Mouse (Mus musculus) liver, embryonic 12.5 days (tissue): Measurements from ENCODE around the gene Wfdc21. TPM values are rescaled to one million over a fixed set of nuclear protein-coding genes. Genes with fewer than 3 reads are reported as not detected.

ENCODE experiments used
- ATAC-seq: fragments of 200-750 bp; cut with Nextera tagmentation; 2 replicates; pipeline ENCODE4 v1.8.0; 2017; ENCODE audit warnings: moderate number of reproducible peaks, mild to moderate bottlenecking, moderate library complexity
- H3K27ac ChIP-seq: fragments of 300-500 bp; sonication (generic); 2 replicates; pipeline ENCODE4 v1.5.1; 2016; ENCODE audit warnings: mild to moderate bottlenecking
- H3K27me3 ChIP-seq: fragments of 300-500 bp; sonication (generic); replicated peaks from 2 replicates; pipeline ENCODE4 v1.6.1; 2016; ENCODE audit warnings: mild to moderate bottlenecking, moderate library complexity
- H3K36me3 ChIP-seq: fragments of 300-500 bp; sonication (generic); 2 replicates; pipeline ENCODE4 v1.6.1; 2016; ENCODE audit warnings: mild to moderate bottlenecking, moderate library complexity
- H3K4me1 ChIP-seq: fragments of 300-500 bp; sonication (generic); 2 replicates; pipeline ENCODE4 v1.6.1; 2016
- H3K4me2 ChIP-seq: fragments of 300-500 bp; sonication (generic); 2 replicates; pipeline ENCODE4 v1.6.1; 2016; ENCODE audit warnings: mild to moderate bottlenecking, moderate library complexity
- H3K4me3 ChIP-seq: fragments of 300-500 bp; sonication (generic); 2 replicates; pipeline ENCODE4 v1.5.1; 2016; ENCODE audit warnings: mild to moderate bottlenecking, moderate library complexity
- H3K9ac ChIP-seq: fragments of 300-500 bp; sonication (generic); 2 replicates; pipeline ENCODE4 v1.6.1; 2016; ENCODE audit warnings: mild to moderate bottlenecking, moderate library complexity
- H3K9me3 ChIP-seq: fragments of 300-500 bp; sonication (generic); replicated peaks from 2 replicates; pipeline ENCODE4 v1.6.1; 2016; ENCODE audit warnings: mild to moderate bottlenecking, moderate library complexity
- WGBS: fragments of 180-500 bp; shearing (Covaris S2); methylation state at CpG from one replicate; pipeline ENCODE4 v1.1.7; 2016; ENCODE audit not compliant: insufficient replicate concordance; 5-methylcytosine and 5-hydroxymethylcytosine counted together
- polyA plus RNA-seq: library from polyadenylated mRNA; unstranded; fragments of >200 nt; fragmentation: Nextera tagmentation; extraction: Ambion mirVana; gene quantifications from 2 replicates; pipeline ENCODE4 v1.2.1, GENCODE M21; 2016

Gene Wfdc21
- polyA plus RNA-seq, 1 experiment from 2014 or later = 4.1 TPM

DNA sequence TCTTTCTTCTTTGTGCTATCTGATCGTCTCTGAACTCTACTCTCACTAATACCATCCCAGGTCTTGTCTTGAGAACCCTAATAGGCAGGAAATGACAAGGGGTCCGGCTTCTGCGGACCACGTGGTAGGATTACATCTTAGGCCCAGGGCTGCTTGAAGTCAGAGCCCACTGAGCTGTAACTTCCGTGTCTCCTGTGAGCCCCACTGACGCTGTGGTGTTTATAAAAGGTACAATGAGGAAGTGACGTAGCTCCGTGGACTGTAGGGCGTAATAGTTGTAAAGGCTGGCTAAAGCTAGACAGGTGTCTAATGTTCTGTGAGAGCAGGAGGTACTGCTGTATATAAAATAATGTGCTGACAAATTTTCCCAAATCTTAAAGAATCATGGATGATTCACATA lies 20.6 kb downstream of the Wfdc21 start:
- H3K27ac ChIP-seq = no peak overlapping the region
- H3K36me3 ChIP-seq = peaks cover 97% of the 10 kb centered on the region
- no peaks in the 10 kb centered on the region for H3K9me3 ChIP-seq
- H3K27me3 ChIP-seq = no peaks in the 10 kb centered on the region
- no peak for ATAC-seq
- 83% methylated on average over 9 of the region's 9 CpGs for WGBS
- no peak overlapping the region for H3K9ac ChIP-seq
- no peaks in the 10 kb centered on the region for H3K4me1 ChIP-seq
- no peak overlapping the region for H3K4me2 ChIP-seq
- no peak overlapping the region for H3K4me3 ChIP-seq

DNA sequence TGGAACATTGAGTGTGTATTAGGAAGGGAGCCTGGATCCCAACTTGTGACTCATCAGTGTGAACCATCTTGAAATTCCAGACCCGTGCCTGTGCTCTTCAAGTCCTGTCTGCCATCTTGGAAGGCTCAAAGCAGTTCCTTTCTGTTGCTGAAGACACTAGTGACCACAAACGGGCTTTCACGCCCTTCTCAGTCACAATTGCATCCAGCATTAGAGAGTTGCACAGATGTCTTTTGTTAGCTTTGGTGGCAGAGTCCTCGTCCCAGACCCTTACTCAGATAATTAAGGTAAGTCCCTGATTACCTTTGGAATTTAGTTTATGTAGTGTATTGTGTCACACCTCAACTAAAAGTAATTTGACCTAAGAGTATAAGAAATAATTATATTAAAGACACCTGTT lies 22.2 kb downstream of the Wfdc21 start:
- Histone ChIP-seq H3K36me3 (peaks cover 97% of the 10 kb centered on the region), H3K4me2 (no peak overlapping the region), H3K9me3 (no peaks in the 10 kb centered on the region), H3K27ac (no peak overlapping the region), H3K4me1 (no peaks in the 10 kb centered on the region), H3K27me3 (no peaks in the 10 kb centered on the region), H3K4me3 (no peak overlapping the region), H3K9ac (no peak overlapping the region)
- ATAC-seq = no peak
- 85% methylated on average over 4 of the region's 4 CpGs for WGBS

DNA sequence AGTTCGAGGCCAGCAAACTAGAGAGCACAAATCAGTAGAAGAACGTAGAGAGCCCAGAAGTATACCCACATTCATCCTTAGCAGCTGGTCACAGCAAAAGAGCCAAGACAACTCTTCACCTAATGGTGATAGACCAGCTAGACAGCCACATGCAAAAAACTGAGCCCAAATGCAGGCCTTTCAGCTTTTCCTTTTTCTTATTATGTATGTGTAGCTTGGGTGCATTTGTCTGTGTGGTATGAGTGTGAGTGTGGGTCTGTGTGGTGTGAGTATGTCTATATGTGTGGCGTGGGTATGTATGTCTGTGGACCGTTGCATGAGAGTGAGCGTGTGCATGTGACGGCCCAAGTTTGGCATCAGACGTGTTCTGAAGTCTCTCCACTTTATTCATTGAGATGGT lies 24.3 kb downstream of the Wfdc21 start:
- no peak for ATAC-seq
- H3K4me2 ChIP-seq = no peak overlapping the region
- H3K9me3 ChIP-seq = no peaks in the 10 kb centered on the region
- H3K27ac ChIP-seq = no peak overlapping the region
- H3K27me3 ChIP-seq = no peaks in the 10 kb centered on the region
- H3K4me3 ChIP-seq = no peak overlapping the region
- H3K36me3 ChIP-seq = peaks cover 96% of the 10 kb centered on the region
- WGBS = 84% methylated on average over 7 of the region's 7 CpGs
- no peaks in the 10 kb centered on the region for H3K4me1 ChIP-seq
- H3K9ac ChIP-seq = no peak overlapping the region

GRCm38 (mm10) chr11:83772341-83772740 lies 25.6 kb downstream of the Wfdc21 start:
- Histone ChIP-seq H3K4me2 (no peak overlapping the region), H3K9me3 (no peaks in the 10 kb centered on the region), H3K36me3 (peaks cover 96% of the 10 kb centered on the region), H3K27ac (no peak overlapping the region), H3K4me1 (no peaks in the 10 kb centered on the region), H3K4me3 (no peak overlapping the region), H3K27me3 (no peaks in the 10 kb centered on the region), H3K9ac (no peak overlapping the region)
- WGBS = 81% methylated on average over 6 of the region's 6 CpGs
- ATAC-seq = no peak

DNA sequence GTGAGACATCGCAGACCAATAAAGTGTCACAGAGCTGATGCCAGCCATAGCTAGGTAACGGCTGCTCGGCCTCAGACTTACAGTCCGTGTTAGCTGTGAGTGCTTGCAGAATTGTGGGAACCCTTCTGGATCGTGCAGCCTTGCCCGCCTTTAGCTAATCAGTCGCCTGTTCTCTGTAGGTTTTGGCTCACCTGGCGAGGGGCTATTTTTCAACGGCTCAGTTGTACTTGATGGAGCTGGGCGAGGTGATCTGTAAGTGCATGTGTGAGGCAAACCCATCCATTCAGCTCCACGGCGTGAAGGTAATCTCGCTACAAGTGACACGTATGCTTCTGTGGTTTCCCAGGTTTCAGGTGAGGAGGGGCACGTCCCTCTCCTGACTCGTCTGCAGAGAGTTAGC lies 27.0 kb downstream of the Wfdc21 start:
- H3K27ac ChIP-seq = no peak overlapping the region
- ATAC-seq = no peak
- no peak overlapping the region for H3K9ac ChIP-seq
- H3K4me2 ChIP-seq = no peak overlapping the region
- 86% methylated on average over 16 of the region's 16 CpGs for WGBS
- no peaks in the 10 kb centered on the region for H3K27me3 ChIP-seq
- H3K4me1 ChIP-seq = no peaks in the 10 kb centered on the region
- H3K9me3 ChIP-seq = no peaks in the 10 kb centered on the region
- peaks cover 93% of the 10 kb centered on the region for H3K36me3 ChIP-seq
- no peak overlapping the region for H3K4me3 ChIP-seq

DNA sequence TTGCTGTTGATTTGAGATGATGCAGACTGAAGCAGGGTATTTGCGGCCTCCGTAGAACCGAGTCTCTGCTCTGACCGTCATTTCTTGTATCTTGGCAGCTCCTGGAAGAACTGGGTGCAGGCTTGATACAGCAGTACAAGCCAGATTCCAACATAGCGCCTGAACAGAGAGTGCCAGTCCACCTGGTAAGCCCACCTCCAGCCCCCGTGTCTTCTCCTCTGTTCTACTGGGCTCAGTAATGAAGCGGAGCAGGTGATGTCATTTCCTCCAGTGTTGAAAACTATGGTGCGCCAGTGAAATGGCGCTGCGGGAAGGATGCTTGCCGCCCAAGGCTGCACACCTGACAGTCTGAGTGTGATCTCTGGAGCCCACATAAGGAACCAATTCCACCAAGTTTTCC lies 27.6 kb downstream of the Wfdc21 start:
- no peak overlapping the region for H3K4me2 ChIP-seq
- no peak for ATAC-seq
- no peaks in the 10 kb centered on the region for H3K27me3 ChIP-seq
- peaks cover 93% of the 10 kb centered on the region for H3K36me3 ChIP-seq
- H3K27ac ChIP-seq = no peak overlapping the region
- H3K9me3 ChIP-seq = no peaks in the 10 kb centered on the region
- H3K9ac ChIP-seq = no peak overlapping the region
- no peak overlapping the region for H3K4me3 ChIP-seq
- WGBS = 86% methylated on average over 11 of the region's 11 CpGs
- no peaks in the 10 kb centered on the region for H3K4me1 ChIP-seq

DNA sequence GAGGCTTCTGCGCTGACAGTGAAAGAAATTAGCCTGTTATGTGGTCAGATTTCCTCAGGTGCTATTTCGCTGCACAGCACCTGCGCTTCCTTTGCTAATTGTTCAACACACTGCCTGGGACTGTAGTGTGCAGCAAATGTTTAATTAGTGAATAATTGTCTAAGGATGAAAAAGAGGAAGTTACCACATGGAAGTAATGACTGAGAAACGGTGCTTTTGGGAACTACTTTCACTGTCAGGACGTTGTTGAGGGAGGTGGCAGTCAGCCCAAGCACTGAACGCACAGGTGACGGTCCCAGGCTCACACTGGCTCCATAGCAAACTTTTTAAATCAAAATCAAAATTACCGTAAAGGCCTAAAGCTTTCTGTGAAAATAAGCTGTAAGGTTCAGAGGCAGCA lies 30.1 kb downstream of the Wfdc21 start:
- Histone ChIP-seq H3K9ac (no peak overlapping the region), H3K4me1 (no peaks in the 10 kb centered on the region), H3K27ac (no peak overlapping the region), H3K9me3 (no peaks in the 10 kb centered on the region), H3K4me3 (no peak overlapping the region), H3K36me3 (peaks cover 95% of the 10 kb centered on the region), H3K4me2 (no peak overlapping the region), H3K27me3 (no peaks in the 10 kb centered on the region)
- WGBS = 68% methylated on average over 8 of the region's 8 CpGs
- ATAC-seq = no peak

GRCm38 (mm10) chr11:83783931-83784600 lies 37.3 kb downstream of the Wfdc21 start:
- WGBS = 77% methylated on average over 14 of the region's 14 CpGs
- Histone ChIP-seq H3K36me3 (peaks cover 43% of the 10 kb centered on the region), H3K4me2 (no peak overlapping the region), H3K4me1 (no peaks in the 10 kb centered on the region), H3K9me3 (no peaks in the 10 kb centered on the region), H3K27me3 (no peaks in the 10 kb centered on the region), H3K4me3 (no peak overlapping the region), H3K27ac (no peak overlapping the region), H3K9ac (no peak overlapping the region)
- ATAC-seq = no peak

GRCm38 (mm10) chr11:83784661-83785060 lies 37.9 kb downstream of the Wfdc21 start:
- no peaks in the 10 kb centered on the region for H3K27me3 ChIP-seq
- H3K9ac ChIP-seq = no peak overlapping the region
- H3K4me1 ChIP-seq = no peaks in the 10 kb centered on the region
- peaks cover 37% of the 10 kb centered on the region for H3K36me3 ChIP-seq
- ATAC-seq = no peak
- WGBS = 89% methylated on average over 2 of the region's 2 CpGs
- no peak overlapping the region for H3K27ac ChIP-seq
- no peaks in the 10 kb centered on the region for H3K9me3 ChIP-seq
- H3K4me2 ChIP-seq = no peak overlapping the region
- no peak overlapping the region for H3K4me3 ChIP-seq

- Histone ChIP-seq H3K4me2 (no peak overlapping the region), H3K9ac (no peak overlapping the region), H3K27ac (no peak overlapping the region), H3K4me1 (no peaks in the 10 kb centered on the region), H3K27me3 (no peaks in the 10 kb centered on the region), H3K9me3 (no peaks in the 10 kb centered on the region), H3K4me3 (no peak overlapping the region), H3K36me3 (peaks cover 30% of the 10 kb centered on the region)
- no peak for ATAC-seq
- WGBS = 17% methylated on average over 2 of the region's 2 CpGs
Measured at GRCm38 (mm10) chr11:83785366-83785765, 38.6 kb downstream of the Wfdc21 start.

DNA sequence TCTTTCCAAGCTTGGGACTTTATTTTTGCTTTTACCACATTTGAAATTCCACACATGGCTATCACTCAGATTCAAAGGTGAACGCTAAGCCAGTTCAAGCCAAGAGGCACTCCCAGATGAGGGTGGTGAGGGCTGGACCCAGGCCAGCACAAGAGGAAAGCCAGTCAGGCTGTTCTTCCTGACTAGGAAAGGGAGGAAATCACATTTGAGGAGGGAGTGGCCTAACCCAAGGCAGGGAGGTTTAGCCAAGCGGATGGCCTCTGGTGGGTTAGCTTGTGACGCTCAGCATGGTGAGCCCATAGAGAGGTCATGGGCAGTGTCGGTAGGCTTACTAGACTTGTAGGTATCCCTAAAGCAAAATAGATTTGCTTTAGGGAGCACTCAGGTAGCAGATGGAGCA lies 40.1 kb downstream of the Wfdc21 start:
- Histone ChIP-seq H3K4me3 (no peak overlapping the region), H3K27me3 (no peaks in the 10 kb centered on the region), H3K9ac (no peak overlapping the region), H3K9me3 (no peaks in the 10 kb centered on the region), H3K36me3 (peaks cover 16% of the 10 kb centered on the region), H3K4me2 (no peak overlapping the region), H3K4me1 (no peaks in the 10 kb centered on the region), H3K27ac (no peak overlapping the region)
- ATAC-seq = no peak
- WGBS = 71% methylated on average over 4 of the region's 4 CpGs

DNA sequence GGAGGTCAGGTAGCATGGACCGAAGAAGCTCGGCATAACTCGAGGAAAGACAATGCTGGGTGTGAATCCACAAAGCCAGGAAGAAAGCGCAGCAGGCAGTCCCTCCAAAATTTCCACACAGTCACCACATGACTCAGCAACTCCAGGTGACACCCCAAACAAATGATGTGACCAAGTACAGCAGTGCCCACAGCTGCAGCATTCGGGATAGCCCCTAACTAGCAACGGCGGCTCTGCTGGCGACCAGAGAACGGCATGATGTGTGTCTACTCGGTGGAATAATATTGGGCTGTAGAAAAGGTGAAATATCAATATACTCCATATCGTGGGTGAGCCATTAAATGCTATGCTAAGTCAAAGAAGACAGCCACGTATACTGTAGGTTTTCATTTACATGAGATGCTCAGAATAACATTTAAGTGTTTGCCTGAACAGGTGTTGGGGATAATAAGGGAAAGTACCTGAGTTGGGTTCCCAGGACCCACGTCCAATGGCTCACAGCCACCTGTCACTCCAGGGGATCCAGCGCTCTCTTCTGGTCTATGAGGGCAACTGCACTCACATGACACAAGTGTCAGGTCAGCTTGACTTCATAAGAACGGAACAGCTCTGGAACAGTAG lies 40.8 kb downstream of the Wfdc21 start:
- no peak overlapping the region for H3K4me3 ChIP-seq
- H3K27ac ChIP-seq = no peak overlapping the region
- no peak overlapping the region for H3K4me2 ChIP-seq
- no peaks in the 10 kb centered on the region for H3K27me3 ChIP-seq
- H3K9me3 ChIP-seq = no peaks in the 10 kb centered on the region
- no peak for ATAC-seq
- no peak overlapping the region for H3K9ac ChIP-seq
- peaks cover 12% of the 10 kb centered on the region for H3K36me3 ChIP-seq
- no peaks in the 10 kb centered on the region for H3K4me1 ChIP-seq
- 68% methylated on average over 15 of the region's 15 CpGs for WGBS

GRCm38 (mm10) chr11:83788331-83788730 lies 41.6 kb downstream of the Wfdc21 start:
- no peak for ATAC-seq
- Histone ChIP-seq H3K9ac (no peak overlapping the region), H3K27ac (no peak overlapping the region), H3K9me3 (no peaks in the 10 kb centered on the region), H3K4me3 (no peak overlapping the region), H3K27me3 (no peaks in the 10 kb centered on the region), H3K36me3 (peaks cover 4% of the 10 kb centered on the region; the same call in 1 of the 2 replicates), H3K4me2 (no peak overlapping the region), H3K4me1 (no peaks in the 10 kb centered on the region)
- WGBS = 58% methylated on average over 8 of the region's 8 CpGs
